Mouse (Mus musculus): Measurements from ENCODE around the gene Fbll1.

- TF ChIP-seq POLR2A (IDR thresholded peaks at IDR 0.05; ENCODE audit: low read depth, low read length) (no peak), CTCF (conservative IDR thresholded peaks at IDR 0.05; ENCODE audit: insufficient read depth, insufficient read length, low read depth, low read length) (no peak)
Observed at GRCm38 (mm10) chr11:35782444-35782843, 16.2 kb downstream of the Fbll1 start.

Measured in kidney, adult 2 months (tissue).